Mouse (Mus musculus): ENCODE measurements around the gene C2.
A peak's percentile ranks its signal among the peaks of the same experiment; 100 is the strongest.
"Not testable (repeated sequence)": the region's sequence is repeated elsewhere in the genome, so short reads cannot be mapped to it uniquely, and the experiment has no call there.

Gene C2

GRCm38 (mm10) chr17:34911945-34912351 is 13.9 kb upstream of the C2 start:
- DNase-seq (ENCODE audit: extremely low spot score, low spot score), result peak; percentile 77

GRCm38 (mm10) chr17:34910982-34911381 is 12.9 kb upstream of the C2 start:
- no peak for DNase-seq (ENCODE audit: extremely low spot score, low spot score)

GRCm38 (mm10) chr17:34902895-34903294 is 4.8 kb upstream of the C2 start:
- DNase-seq (ENCODE audit: extremely low spot score, low spot score), result no peak

- not testable (repeated sequence) for DNase-seq (ENCODE audit: extremely low spot score, low spot score)
These were observed 3.9 kb upstream of the C2 start for GRCm38 (mm10) chr17:34901948-34902347.

- not testable (repeated sequence) for DNase-seq (ENCODE audit: extremely low spot score, low spot score)
These were observed 2.8 kb upstream of the C2 start for GRCm38 (mm10) chr17:34900826-34901225.

GRCm38 (mm10) chr17:34899890-34900243 is 1.8 kb upstream of the C2 start:
- DNase-seq (ENCODE audit: extremely low spot score, low spot score), result no peak

GRCm38 (mm10) chr17:34899053-34899889 is 1.2 kb upstream of the C2 start:
- DNase-seq (ENCODE audit: extremely low spot score, low spot score), result peak; percentile 57

- DNase-seq (ENCODE audit: extremely low spot score, low spot score), result no peak
These were observed 614 bp upstream of the C2 start for GRCm38 (mm10) chr17:34898706-34899052.

GRCm38 (mm10) chr17:34897373-34898159 is 499 bp downstream of the C2 start:
- no peak for DNase-seq (ENCODE audit: extremely low spot score, low spot score)

GRCm38 (mm10) chr17:34896366-34896765 is 1.7 kb downstream of the C2 start:
- DNase-seq (ENCODE audit: extremely low spot score, low spot score), result no peak

GRCm38 (mm10) chr17:34895724-34896123 is 2.3 kb downstream of the C2 start:
- no peak for DNase-seq (ENCODE audit: extremely low spot score, low spot score)

GRCm38 (mm10) chr17:34894801-34895530 is 3.1 kb downstream of the C2 start:
- DNase-seq (ENCODE audit: extremely low spot score, low spot score), result peak; percentile 64

GRCm38 (mm10) chr17:34894074-34894597 is 3.9 kb downstream of the C2 start:
- DNase-seq (ENCODE audit: extremely low spot score, low spot score), result peak; percentile 94

- DNase-seq (ENCODE audit: extremely low spot score, low spot score), result no peak
These were observed 4.8 kb downstream of the C2 start for GRCm38 (mm10) chr17:34893072-34893824.

GRCm38 (mm10) chr17:34891377-34891776 is 6.7 kb downstream of the C2 start:
- DNase-seq (ENCODE audit: extremely low spot score, low spot score), result no peak

- DNase-seq (ENCODE audit: extremely low spot score, low spot score), result no peak
These were observed 7.9 kb downstream of the C2 start for GRCm38 (mm10) chr17:34890074-34890743.

GRCm38 (mm10) chr17:34887942-34888341 is 10.1 kb downstream of the C2 start:
- no peak for DNase-seq (ENCODE audit: extremely low spot score, low spot score)

GRCm38 (mm10) chr17:34885615-34886014 is 12.4 kb downstream of the C2 start:
- no peak for DNase-seq (ENCODE audit: extremely low spot score, low spot score)

GRCm38 (mm10) chr17:34884704-34885103 is 13.4 kb downstream of the C2 start:
- DNase-seq (ENCODE audit: extremely low spot score, low spot score), result no peak

- DNase-seq (ENCODE audit: extremely low spot score, low spot score), result no peak
These were observed 14.7 kb downstream of the C2 start for GRCm38 (mm10) chr17:34883332-34883731.

Measured in neural tube, embryonic 10.5 days (tissue).